Mouse (Mus musculus) C2C12 (cell line): ENCODE data around the gene Dhh.

Experiments
- CEBPB ChIP-seq: IDR thresholded peaks from one replicate; pipeline ENCODE4 v1.6.1; 2011; ENCODE audit warnings: low read depth, mild to moderate bottlenecking, control low read depth, moderate library complexity
- CTCF ChIP-seq: IDR thresholded peaks from one replicate; pipeline ENCODE4 v1.5.1; 2011; ENCODE audit not compliant: control insufficient read depth, insufficient read depth, insufficient read length
- FOSL1 ChIP-seq: IDR thresholded peaks from one replicate; pipeline ENCODE4 v1.8.0; 2011; ENCODE audit warnings: mild to moderate bottlenecking, low read length; ENCODE audit not compliant: poor library complexity, insufficient read depth, severe bottlenecking
- MAX ChIP-seq: IDR thresholded peaks from one replicate; pipeline ENCODE4 v1.6.1; 2011; ENCODE audit warnings: mild to moderate bottlenecking, control low read depth
- MYOD1 ChIP-seq: IDR thresholded peaks from one replicate; pipeline ENCODE4 v1.6.1; 2011; ENCODE audit warnings: low read depth; ENCODE audit not compliant: control insufficient read depth, insufficient read length
- MYOG ChIP-seq: IDR thresholded peaks from one replicate; pipeline ENCODE4 v1.6.1; 2011; ENCODE audit not compliant: control insufficient read depth, insufficient read length; ENCODE audit errors: extremely low read depth
- USF1 ChIP-seq: IDR thresholded peaks from one replicate; pipeline ENCODE4 v1.6.1; 2011; ENCODE audit warnings: low read depth, mild to moderate bottlenecking, control low read depth, moderate library complexity

DNA sequence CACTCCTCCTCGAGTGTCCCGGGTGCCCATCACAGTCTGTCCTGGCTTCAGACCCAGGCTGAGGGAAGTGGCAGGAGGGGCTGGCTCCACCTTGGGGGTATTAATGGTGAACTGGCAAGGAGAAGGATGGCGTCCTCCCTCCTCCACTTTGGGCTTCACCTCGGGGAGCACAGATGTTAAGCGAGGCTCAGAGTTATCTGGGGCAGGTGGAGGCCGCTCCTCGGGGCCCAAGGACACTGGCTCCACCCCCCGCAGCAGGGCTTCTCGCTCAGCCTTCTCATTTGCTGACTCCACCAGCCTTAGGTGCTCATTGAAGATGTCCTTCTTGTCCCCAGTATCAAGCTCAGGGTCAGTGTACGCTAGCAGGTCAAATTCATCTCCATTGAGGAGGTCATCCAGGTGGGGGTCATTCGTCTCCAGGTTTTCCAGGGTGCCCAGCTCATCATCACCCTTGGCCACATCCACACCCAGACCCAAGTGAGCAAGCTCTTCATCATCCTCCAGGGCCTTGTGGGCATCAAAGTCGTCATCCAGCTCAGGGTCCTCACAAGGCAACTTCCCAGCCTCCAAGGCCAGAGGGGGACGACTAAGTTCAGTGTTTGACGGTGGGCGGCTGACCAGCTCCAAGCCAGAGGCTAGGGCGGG, 48.3 kb downstream of the Dhh start:
- TF ChIP-seq CEBPB (no peak), CTCF (no peak), USF1 (no peak), MYOD1 (no peak), FOSL1 (no peak), MYOG (no peak), MAX (no peak)
